Mouse (Mus musculus) ES-Bruce4 (cell line): ENCODE data around the gene Riok1.

ENCODE experiments used
- EP300 ChIP-seq: IDR thresholded peaks from 2 replicates; pipeline ENCODE4 v1.6.1; 2011; ENCODE audit warnings: low read depth, low read length; ENCODE audit not compliant: insufficient read depth
- POLR2A ChIP-seq: IDR thresholded peaks from one replicate; pipeline ENCODE4 v1.8.1; 2011; ENCODE audit warnings: low read length; ENCODE audit not compliant: insufficient read depth

DNA sequence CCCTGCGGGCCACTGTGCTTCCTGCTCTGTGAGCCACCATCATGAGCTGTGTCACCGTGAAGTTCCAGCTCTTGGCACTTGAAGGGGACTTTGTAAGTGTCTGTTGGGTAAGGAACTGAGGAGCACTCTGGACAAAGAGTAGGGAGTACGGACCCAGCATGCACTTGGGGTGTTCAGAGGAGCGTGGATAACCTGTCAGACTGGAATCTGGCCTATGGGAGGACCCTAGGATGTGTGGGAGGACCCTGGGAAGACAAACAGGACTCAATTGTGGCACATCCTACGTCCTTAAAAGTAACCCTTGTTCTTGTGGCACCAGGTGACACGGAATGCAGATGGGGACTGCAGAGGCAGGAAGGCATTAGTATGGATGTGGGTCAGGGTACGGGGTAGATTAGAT lies 44.4 kb downstream of the Riok1 start:
- TF ChIP-seq POLR2A (no peak), EP300 (no peak)
